Mouse (Mus musculus) cortical plate, adult 2 months (tissue): ENCODE measurements around the gene Ssr2. TPM values are rescaled to one million over a fixed set of nuclear protein-coding genes. Genes with fewer than 3 reads are reported as not detected.
A peak's percentile ranks its signal among the peaks of the same experiment; 100 is the strongest.

Source experiments
- H3K27ac ChIP-seq: fragments of 200-500 bp; 2 replicates; pipeline ENCODE4 v1.5.1; 2012; ENCODE audit warnings: low read length, control low read depth, inconsistent platforms; ENCODE audit not compliant: insufficient read depth
- H3K4me1 ChIP-seq: fragments of 200-500 bp; 2 replicates; pipeline ENCODE4 v1.6.1; 2011; ENCODE audit warnings: low read length; ENCODE audit not compliant: control insufficient read depth, insufficient read depth
- H3K4me3 ChIP-seq: fragments of 200-500 bp; 2 replicates; pipeline ENCODE4 v1.5.1; 2011; ENCODE audit warnings: mild to moderate bottlenecking, low read length, control low read depth; ENCODE audit not compliant: insufficient read depth
- CTCF ChIP-seq: fragments of 200-500 bp; IDR thresholded peaks from 2 replicates; pipeline ENCODE4 v1.5.1; 2011; ENCODE audit warnings: mild to moderate bottlenecking, control low read depth, low read length; ENCODE audit not compliant: insufficient read depth; ENCODE audit errors: extremely low read depth
- POLR2A ChIP-seq: fragments of 200-500 bp; IDR thresholded peaks from 2 replicates; pipeline ENCODE4 v1.6.1; 2011; ENCODE audit warnings: mild to moderate bottlenecking, low read length, control low read depth; ENCODE audit not compliant: insufficient read depth; ENCODE audit errors: extremely low read depth
- polyA plus RNA-seq: library from polyadenylated mRNA; depleted of rRNA; stranded (reverse); fragments of >200 nt; gene quantifications from 2 replicates; pipeline ENCODE4 v1.2.3, GENCODE M21; 2012

The Ssr2 gene
- polyA plus RNA-seq, 1 experiment, result 126 TPM

DNA sequence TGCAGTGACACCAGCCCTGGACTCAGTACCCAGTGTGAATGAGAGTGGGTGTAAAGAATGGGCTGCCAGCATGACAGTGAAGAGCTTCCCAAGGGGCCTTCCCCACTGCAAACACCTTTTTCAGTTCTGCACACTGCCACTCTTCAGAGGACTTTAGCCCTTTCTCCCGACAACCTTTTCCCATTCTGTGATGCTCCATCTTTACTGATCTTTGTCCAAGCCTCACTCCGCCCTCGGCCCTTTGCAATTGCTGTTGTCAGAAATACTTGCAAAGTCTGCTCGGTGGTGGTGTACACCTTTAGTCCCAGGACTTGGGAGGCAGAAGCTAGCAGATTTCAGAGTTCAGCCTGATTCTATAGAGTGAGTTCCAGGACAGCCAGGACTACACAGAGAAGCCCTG is 24.1 kb upstream of the Ssr2 start:
- peak overlapping the region; percentile 49; the same call in 1 of the 2 replicates for H3K4me3 ChIP-seq

DNA sequence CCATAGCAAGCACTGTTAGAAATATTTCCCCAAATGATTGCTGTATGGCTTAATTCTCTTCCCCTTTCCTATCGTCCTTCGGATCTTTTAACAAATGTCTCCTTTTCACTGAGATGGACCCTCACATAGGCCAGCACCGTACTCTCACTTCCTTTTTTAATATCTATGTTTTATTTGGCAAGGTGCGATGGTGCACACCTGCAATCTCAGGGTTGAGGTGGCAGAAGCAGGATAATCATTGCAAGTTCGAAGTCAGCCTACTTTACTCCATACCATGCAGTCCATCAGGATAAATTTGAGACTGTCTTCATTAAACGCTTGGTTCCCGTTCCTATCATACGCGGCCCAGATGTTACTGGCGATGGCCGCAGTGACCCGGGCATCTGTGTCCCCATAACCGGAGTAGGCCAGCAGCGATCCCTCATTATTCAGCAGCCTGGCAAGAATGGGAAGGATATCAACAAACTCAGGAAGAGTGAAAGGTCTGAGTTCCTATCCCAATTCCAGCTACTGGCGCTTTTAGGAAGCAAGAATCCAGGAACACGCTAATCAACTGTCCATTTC is 23.5 kb upstream of the Ssr2 start:
- Histone ChIP-seq H3K27ac (0 out of 2 replicates have a peak overlapping the region, but pooled peaks have one; percentile 2), H3K4me1 (no peaks in the 10 kb centered on the region; the same call in 1 of the 2 replicates), H3K4me3 (peak overlapping the region; percentile 49)
- TF ChIP-seq CTCF (no peak), POLR2A (no peak)

More for the DNA sequence above, 24.1 kb upstream of the Ssr2 start:
- no peak overlapping the region for H3K27ac ChIP-seq
- no peak for TF ChIP-seq CTCF
- no peak for TF ChIP-seq POLR2A
- H3K4me1 ChIP-seq, result no peaks in the 10 kb centered on the region; the same call in 1 of the 2 replicates

DNA sequence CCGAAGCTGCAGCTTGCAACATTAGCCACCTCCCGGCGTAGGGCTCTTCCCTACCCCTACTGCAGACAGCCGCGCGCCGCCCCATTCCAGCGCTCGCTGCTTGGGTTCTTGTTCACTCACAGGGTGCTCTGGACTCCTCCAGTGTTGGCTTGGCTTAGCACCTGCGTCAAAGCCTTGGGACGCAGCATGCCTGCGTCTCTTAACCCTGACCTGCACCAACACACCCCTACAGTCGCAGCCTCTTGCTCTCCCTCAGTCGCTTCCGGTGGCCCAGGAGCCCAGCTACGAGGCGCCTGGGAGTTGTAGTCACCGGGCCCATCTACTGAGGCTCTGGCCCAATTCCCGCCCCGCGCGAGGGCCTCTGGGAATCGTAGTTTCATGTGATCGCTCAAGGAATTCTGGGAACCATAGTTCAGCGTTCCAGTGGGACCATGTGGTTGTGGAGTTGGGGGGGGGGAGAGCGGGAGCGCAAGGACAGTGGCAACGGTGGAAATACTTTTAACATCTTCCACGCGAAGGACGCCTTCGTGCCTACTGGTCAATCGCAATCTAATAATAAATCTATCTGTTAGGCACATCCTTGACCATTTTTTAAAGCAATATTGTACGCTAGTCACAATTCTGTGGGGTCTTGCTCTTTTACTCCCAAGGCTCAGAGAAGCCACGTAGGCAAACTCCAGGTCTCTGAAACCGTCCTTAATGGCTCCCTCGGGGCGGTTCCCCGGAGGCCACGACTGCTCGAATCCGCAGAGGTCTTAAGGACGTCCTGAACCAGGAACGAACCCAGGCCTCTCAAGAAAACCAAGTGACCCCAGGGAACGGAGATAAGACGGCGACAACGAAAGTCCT is 22.8 kb upstream of the Ssr2 start, which contains the start of gene Lamtor2:
Gene Lamtor2, minus strand, starts transcription at position 399 of the 849 bp plus-strand sequence.
- Histone ChIP-seq H3K4me1 (no peaks in the 10 kb centered on the region; the same call in 1 of the 2 replicates), H3K27ac (peak within 1 kb of the TSS; percentile 93), H3K4me3 (peak within 1 kb of the TSS; percentile 49)
- TF ChIP-seq POLR2A (peak; percentile 85), CTCF (no peak)

DNA sequence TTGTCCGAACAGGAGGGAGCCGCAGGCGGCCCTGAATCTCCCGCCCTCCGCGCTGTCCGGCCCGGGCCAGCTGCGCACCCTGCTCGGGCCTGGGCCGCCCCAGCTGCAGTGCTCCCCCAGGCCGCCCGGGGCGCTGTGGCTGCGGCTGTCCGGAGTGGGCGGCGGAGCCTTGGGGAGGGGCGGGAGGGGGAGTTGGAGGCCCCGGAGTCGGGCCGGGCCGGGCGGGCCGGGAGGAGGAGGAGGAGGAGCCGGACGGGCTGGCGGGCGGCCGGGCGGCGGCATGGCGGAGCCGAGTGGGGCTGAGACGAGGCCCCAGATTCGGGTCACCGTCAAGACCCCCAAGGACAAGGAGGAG is 22.2 kb upstream of the Ssr2 start, which contains the start of gene Ubqln4:
Gene Ubqln4, plus strand, starts transcription at position 234 of the 355 bp plus-strand sequence.
- peak within 1 kb of the TSS; percentile 93 for H3K27ac ChIP-seq
- H3K4me1 ChIP-seq, result no peaks in the 10 kb centered on the region; the same call in 1 of the 2 replicates
- peak within 1 kb of the TSS; percentile 49 for H3K4me3 ChIP-seq
- TF ChIP-seq CTCF (peak; percentile 40; the same call in 1 of the 2 replicates), POLR2A (no peak)

DNA sequence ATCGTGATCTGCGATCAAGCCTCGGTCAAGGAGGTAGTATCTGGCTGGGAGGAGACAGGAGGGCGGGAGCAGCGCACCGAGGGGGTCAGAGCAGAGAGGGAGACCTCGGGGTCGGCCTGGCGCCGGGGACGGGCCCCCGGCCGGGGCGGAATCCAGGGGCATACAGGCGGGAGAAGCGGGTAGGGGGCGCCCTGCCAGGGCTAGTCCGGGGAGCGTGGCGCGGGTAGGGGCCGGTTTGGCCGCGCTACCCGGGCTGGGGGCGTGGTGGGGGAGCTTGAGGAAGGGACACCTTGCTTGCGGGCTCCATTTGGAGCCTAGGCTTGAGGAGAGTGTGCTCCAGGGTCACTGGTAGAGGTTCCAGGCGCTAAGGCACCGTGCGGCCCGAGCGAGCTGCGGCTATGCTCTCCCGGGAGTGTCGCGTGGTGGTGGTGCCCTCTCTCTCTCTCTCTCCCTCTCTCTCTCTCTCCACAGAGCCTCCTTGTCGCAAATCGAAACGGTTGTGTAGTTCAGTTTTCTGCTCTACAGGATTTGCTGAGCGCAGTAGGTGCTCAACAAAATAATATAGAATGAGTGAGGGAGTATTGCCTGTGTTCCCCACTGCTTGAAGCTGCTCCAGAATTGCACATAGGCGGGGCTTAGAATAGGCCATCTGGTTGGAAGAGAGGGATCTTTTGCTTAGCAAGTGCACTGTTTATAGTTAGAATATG is 21.6 kb upstream of the Ssr2 start:
- Histone ChIP-seq H3K27ac (peak overlapping the region; percentile 93), H3K4me3 (peak overlapping the region; percentile 49), H3K4me1 (no peaks in the 10 kb centered on the region; the same call in 1 of the 2 replicates)
- 0 out of 2 replicates have a peak, but pooled peaks have one; percentile 11 for TF ChIP-seq POLR2A
- TF ChIP-seq CTCF, result no peak

DNA sequence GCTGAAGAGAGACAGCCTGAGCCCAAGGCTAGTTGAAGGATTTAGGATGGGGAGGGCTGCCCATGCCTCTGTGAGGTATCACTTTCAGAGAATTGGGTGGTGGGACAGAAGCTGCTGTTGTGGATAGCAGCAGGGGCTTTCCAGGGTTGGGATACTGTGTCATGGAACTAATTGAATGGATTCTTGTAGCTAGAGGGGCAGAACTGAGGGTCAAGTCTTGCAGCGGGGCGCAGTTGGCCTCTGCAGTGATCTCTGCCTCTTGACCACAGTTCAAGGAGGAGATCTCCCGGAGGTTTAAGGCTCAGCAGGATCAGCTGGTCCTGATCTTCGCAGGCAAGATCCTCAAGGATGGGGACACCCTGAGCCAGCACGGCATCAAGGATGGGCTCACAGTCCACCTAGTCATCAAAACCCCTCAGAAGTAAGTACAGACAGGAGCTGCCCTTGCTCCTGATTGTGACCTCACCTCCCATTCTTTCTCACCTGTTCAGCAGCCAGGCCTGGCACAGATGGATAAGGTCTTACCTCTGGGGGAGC is 20.5 kb upstream of the Ssr2 start:
- Histone ChIP-seq H3K27ac (no peak overlapping the region), H3K4me1 (no peaks in the 10 kb centered on the region; the same call in 1 of the 2 replicates), H3K4me3 (no peak overlapping the region)
- TF ChIP-seq CTCF (no peak), POLR2A (no peak)

DNA sequence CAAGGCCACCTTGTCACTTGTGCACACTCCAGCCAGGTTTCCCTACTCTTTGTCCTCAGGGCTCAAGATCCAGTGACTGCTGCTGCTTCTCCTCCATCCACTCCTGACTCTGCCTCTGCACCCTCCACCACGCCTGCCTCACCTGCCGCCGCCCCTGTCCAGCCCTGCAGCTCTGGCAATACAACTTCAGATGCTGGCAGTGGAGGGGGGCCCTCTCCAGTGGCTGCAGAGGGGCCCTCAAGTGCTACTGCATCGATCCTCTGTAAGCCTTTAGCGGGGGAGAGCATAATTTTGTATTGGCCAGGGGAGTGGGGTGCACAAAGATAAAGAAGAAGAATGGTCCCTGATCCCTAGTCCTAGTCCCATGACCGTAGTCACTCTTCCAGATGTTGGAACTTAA is 19.9 kb upstream of the Ssr2 start:
- Histone ChIP-seq H3K27ac (no peak overlapping the region), H3K4me3 (no peak overlapping the region), H3K4me1 (no peaks in the 10 kb centered on the region; the same call in 1 of the 2 replicates)
- TF ChIP-seq CTCF (no peak), POLR2A (no peak)

DNA sequence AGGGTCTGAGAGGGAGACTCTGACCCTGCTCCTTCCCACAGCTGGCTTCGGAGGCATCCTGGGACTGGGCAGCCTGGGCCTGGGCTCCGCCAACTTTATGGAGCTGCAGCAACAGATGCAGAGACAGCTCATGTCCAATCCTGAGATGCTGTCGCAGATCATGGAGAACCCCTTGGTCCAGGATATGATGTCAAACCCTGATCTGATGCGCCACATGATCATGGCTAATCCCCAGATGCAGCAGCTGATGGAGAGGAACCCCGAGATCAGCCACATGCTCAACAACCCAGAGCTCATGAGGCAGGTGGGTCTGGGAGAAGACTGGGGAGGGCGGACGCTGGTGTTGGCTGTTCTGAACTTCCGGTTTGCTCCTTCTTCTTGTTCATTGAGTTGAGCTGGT is 19.1 kb upstream of the Ssr2 start:
- TF ChIP-seq CTCF (no peak), POLR2A (no peak)
- H3K4me3 ChIP-seq, result no peak overlapping the region
- H3K4me1 ChIP-seq, result no peaks in the 10 kb centered on the region
- H3K27ac ChIP-seq, result no peak overlapping the region

DNA sequence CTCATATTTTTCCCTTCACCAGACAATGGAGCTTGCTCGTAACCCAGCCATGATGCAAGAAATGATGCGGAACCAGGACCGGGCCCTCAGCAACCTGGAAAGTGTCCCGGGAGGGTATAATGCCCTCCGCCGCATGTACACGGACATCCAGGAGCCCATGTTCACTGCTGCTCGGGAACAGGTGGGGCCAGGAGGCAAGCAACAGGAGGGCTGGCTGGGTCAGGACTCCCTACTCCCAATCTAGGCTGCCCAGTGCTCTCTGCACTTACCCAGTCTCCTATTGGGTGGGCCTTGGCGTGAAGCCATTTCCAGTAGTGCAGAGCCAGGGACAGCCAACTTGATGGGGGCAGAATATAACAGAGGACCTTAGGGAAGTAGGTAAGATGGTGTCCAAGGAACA is 16.1 kb upstream of the Ssr2 start:
- no peak overlapping the region for H3K4me3 ChIP-seq
- H3K4me1 ChIP-seq, result no peaks in the 10 kb centered on the region
- H3K27ac ChIP-seq, result no peak overlapping the region
- TF ChIP-seq CTCF, result no peak

DNA sequence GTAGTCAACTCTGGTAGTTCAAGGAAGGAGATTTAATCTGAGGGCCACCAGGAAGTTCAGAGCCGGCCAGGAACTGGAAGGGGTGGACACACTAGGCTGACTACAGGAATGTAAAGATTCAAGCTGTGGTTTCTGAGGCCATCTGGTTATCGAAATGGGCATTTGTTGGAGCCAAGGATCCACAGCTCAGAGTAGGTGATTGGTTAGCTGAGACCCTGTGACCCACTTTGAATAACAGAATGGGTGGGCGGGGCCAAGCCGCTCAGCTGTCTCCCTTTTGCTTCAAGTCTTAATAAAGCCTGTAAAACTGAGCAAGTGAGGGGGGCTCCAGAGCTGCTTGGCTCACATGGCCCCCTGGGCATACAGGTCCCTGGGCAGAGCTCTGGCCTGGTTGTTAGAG is 13.7 kb upstream of the Ssr2 start:
- TF ChIP-seq POLR2A (no peak), CTCF (no peak)
- H3K4me1 ChIP-seq, result peaks cover 1% of the 10 kb centered on the region; the same call in 1 of the 2 replicates
- no peak overlapping the region for H3K4me3 ChIP-seq
- no peak overlapping the region for H3K27ac ChIP-seq
